Mouse (Mus musculus) heart, embryonic 13.5 days (tissue): ENCODE data around the gene Rbpj. TPM values are rescaled to one million over a fixed set of nuclear protein-coding genes. Genes with fewer than 3 reads are reported as not detected.
A peak's percentile ranks its signal among the peaks of the same experiment; 100 is the strongest.
"Not testable (repeated sequence)": the region's sequence is repeated elsewhere in the genome, so short reads cannot be mapped to it uniquely, and the experiment has no call there.

Experiments
- ATAC-seq: fragments of 200-750 bp; cut with Nextera tagmentation; 2 replicates; pipeline ENCODE4 v1.8.0; 2017; ENCODE audit warnings: moderate TSS enrichment; ENCODE audit not compliant: insufficient number of reproducible peaks, low FRiP score, low TSS enrichment; ENCODE audit errors: extremely low read depth
- H3K27ac ChIP-seq: fragments of 300-500 bp; sonication (generic); replicated peaks from 2 replicates; pipeline ENCODE4 v1.5.1; 2015; ENCODE audit warnings: moderate library complexity, mild to moderate bottlenecking, inconsistent platforms
- H3K27me3 ChIP-seq: fragments of 300-500 bp; sonication (generic); replicated peaks from 2 replicates; pipeline ENCODE4 v1.6.1; 2015; ENCODE audit warnings: mild to moderate bottlenecking, inconsistent platforms
- H3K36me3 ChIP-seq: fragments of 300-500 bp; sonication (generic); 2 replicates; pipeline ENCODE4 v1.6.1; 2015; ENCODE audit warnings: mild to moderate bottlenecking, inconsistent platforms
- H3K4me1 ChIP-seq: fragments of 300-500 bp; sonication (generic); 2 replicates; pipeline ENCODE4 v1.6.1; 2015; ENCODE audit warnings: inconsistent platforms
- H3K4me2 ChIP-seq: fragments of 300-500 bp; sonication (generic); 2 replicates; pipeline ENCODE4 v1.6.1; 2015; ENCODE audit warnings: inconsistent platforms, mild to moderate bottlenecking, moderate library complexity
- H3K4me3 ChIP-seq: fragments of 300-500 bp; sonication (generic); 2 replicates; pipeline ENCODE4 v1.5.1; 2015; ENCODE audit warnings: moderate library complexity, mild to moderate bottlenecking, inconsistent platforms
- H3K9ac ChIP-seq: fragments of 300-500 bp; sonication (generic); 2 replicates; pipeline ENCODE4 v1.6.1; 2015; ENCODE audit warnings: inconsistent platforms, mild to moderate bottlenecking, moderate library complexity
- H3K9me3 ChIP-seq: fragments of 300-500 bp; sonication (generic); 2 replicates; pipeline ENCODE4 v1.6.1; 2016; ENCODE audit warnings: inconsistent platforms
- WGBS: fragments of 180-500 bp; shearing (Covaris S2); methylation state at CpG from one replicate; pipeline ENCODE4 v1.1.7; 2015; ENCODE audit warnings: mixed read lengths; 5-methylcytosine and 5-hydroxymethylcytosine counted together
- polyA plus RNA-seq: library from polyadenylated mRNA; unstranded; fragments of >200 nt; fragmentation: Nextera tagmentation; extraction: Ambion mirVana; gene quantifications from 2 replicates; pipeline ENCODE4 v1.2.1, GENCODE M21; 2015

Rbpj gene
- polyA plus RNA-seq, 1 experiment from 2014 or later = 19.1 TPM

DNA sequence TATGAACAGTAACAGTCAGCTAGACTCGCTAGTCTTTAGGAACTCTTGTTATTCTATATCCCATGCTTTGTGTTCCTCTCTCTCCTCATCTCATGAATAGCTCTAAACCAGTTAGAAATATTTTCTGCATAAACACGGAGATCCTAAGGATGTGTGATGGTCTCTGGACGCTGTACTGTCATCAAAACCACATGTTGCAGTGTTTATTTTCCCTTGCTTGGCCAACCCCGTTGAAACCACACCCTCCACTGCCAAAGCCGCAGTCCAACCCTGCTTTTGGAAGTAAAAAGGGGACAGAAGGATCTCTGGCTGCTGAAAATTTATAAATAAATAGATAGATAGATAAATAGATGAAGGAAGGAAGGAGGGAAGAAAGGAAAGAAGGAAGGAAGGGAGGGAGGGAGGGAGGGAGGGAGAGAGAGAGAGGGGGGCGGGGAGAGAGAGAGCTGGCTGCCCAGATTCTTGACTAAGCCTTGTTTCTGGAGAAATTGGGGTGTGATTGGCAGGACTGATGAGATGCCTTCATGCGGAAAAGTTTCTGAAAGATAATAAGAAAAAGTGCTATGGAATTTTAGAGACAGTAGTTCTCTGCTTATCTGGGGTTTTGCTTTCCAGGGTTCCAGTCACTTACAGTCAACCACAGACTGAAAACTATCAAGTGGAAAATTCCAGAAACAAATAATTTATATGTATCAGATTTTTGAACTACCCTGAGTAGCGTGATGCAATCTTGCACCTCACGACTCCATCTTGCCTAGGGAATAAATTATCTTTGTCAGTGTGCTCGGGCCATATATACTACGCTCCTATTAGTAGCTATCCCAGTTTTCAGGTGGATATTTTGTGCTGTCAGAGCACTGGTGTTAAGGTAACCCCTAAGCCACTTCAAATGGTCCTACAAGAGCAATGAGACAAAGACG, 70.9 kb downstream of the Rbpj start:
- Histone ChIP-seq H3K36me3 (no peaks in the 10 kb centered on the region), H3K4me3 (no peak overlapping the region), H3K27me3 (peaks cover 13% of the 10 kb centered on the region; the same call in 1 of the 2 replicates), H3K4me1 (no peaks in the 10 kb centered on the region), H3K9me3 (no peaks in the 10 kb centered on the region), H3K4me2 (no peak overlapping the region), H3K27ac (no peak overlapping the region), H3K9ac (no peak overlapping the region)
- no peak for ATAC-seq
- WGBS = 67% methylated on average over 12 of the region's 12 CpGs

DNA sequence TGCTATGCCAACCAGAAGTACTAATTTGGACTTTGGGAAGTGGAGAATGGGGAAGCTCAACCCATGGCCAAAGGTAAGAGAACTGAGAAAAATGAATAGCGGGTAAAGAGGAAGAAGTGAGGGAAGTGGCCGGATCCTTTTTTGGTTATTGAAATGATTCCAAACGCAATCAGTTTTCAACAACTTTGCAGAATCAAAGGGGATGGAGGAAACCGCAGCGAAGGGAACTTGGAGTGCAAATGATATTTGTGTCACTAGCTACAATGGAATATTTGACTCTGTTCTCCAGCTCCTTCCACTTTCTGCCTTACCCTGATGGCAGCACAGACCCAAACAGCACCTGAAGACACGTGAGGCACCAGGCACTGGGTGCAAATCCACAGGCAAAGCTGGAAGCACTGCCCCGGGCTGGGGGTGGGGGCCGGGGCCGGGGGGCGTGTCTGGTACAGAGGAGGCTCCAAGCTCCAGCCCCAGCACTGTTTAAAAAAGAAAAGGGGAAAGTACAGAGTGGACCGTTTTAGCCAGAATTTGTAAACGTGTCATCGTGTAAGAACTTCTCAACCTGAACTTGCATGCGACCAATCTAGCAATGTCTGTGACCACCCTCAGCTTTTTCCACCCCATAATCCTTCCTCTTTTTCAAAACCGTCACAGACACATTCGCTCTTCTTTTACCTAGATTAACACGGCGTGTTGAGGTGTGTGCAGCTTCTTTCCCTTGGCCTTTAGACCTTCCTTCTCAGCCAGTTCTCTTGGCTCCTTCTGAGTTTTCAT, 74.1 kb downstream of the Rbpj start:
- WGBS = 73% methylated on average over 18 of the region's 18 CpGs
- no peak for ATAC-seq
- Histone ChIP-seq H3K4me1 (peaks cover 2% of the 10 kb centered on the region; the same call in 1 of the 2 replicates), H3K4me2 (no peak overlapping the region), H3K4me3 (no peak overlapping the region), H3K27me3 (peaks cover 9% of the 10 kb centered on the region; the same call in 1 of the 2 replicates), H3K9ac (no peak overlapping the region), H3K36me3 (no peaks in the 10 kb centered on the region), H3K9me3 (no peaks in the 10 kb centered on the region), H3K27ac (no peak overlapping the region)

DNA sequence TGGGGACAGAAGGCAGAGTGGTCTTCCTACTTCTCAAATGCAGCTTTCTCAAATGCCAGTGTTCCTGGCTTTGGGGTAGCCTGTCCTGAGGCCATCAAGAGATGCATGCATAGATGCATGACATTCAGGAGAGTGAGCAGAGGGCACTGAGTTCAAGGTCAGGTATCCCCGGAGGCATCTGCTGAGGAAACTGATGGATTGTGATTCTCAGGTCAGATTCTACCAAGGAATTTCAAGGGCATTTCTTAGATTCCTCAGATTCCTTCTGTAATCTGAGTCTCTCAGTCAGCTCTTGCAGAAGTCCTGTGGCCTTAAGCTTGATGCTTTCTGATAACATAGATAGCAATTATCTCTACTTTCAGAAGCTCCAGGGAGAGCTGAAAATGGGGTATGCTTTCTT, 76.1 kb downstream of the Rbpj start:
- peaks cover 9% of the 10 kb centered on the region; the same call in 1 of the 2 replicates for H3K27me3 ChIP-seq
- no peak overlapping the region for H3K4me3 ChIP-seq
- H3K4me2 ChIP-seq = no peak overlapping the region
- no peak for ATAC-seq
- no peaks in the 10 kb centered on the region for H3K36me3 ChIP-seq
- 19% methylated on average over 1 of the region's 1 CpGs for WGBS
- no peak overlapping the region for H3K27ac ChIP-seq
- peaks cover 2% of the 10 kb centered on the region; the same call in 1 of the 2 replicates for H3K4me1 ChIP-seq
- H3K9me3 ChIP-seq = no peaks in the 10 kb centered on the region
- H3K9ac ChIP-seq = no peak overlapping the region

- Histone ChIP-seq H3K4me2 (no peak overlapping the region), H3K4me3 (no peak overlapping the region), H3K27ac (no peak overlapping the region), H3K9me3 (no peaks in the 10 kb centered on the region), H3K36me3 (no peaks in the 10 kb centered on the region), H3K9ac (no peak overlapping the region), H3K4me1 (peaks cover 2% of the 10 kb centered on the region; the same call in 1 of the 2 replicates), H3K27me3 (peaks cover 4% of the 10 kb centered on the region; the same call in 1 of the 2 replicates)
- no peak for ATAC-seq
- WGBS = 66% methylated on average over 4 of the region's 4 CpGs
Observed at GRCm38 (mm10) chr5:53543399-53543798, 77.4 kb downstream of the Rbpj start.

GRCm38 (mm10) chr5:53543945-53544344, 78.0 kb downstream of the Rbpj start:
- ATAC-seq = no peak
- 75% methylated on average over 4 of the region's 4 CpGs for WGBS

DNA sequence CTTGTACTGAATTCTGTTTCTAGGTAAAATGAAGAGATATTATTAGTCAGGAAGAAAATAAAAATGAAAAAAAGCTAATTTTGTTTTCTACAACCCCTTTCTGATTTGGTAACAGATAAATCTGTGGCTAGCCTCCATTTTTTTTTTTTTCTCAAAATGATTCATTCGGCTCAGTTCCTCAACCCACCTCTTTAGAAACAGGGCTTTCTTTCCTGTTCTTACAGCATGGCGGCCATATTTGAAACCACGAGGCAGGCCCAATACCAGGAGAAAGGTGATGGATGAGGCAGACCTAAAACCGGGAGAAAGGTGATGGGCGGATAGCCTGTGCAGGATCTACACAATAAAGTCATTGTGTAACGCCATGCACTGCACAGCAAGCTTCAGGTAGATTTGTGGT, 80.5 kb downstream of the Rbpj start:
- Histone ChIP-seq H3K4me1 (peaks cover 2% of the 10 kb centered on the region; the same call in 1 of the 2 replicates), H3K9me3 (no peaks in the 10 kb centered on the region), H3K4me3 (no peak overlapping the region), H3K9ac (no peak overlapping the region), H3K4me2 (no peak overlapping the region), H3K27ac (no peak overlapping the region), H3K36me3 (no peaks in the 10 kb centered on the region), H3K27me3 (no peaks in the 10 kb centered on the region)
- ATAC-seq = no peak
- WGBS = 81% methylated on average over 6 of the region's 6 CpGs

More at GRCm38 (mm10) chr5:53543945-53544344, 78.0 kb downstream of the Rbpj start:
- Histone ChIP-seq H3K9me3 (no peaks in the 10 kb centered on the region), H3K9ac (no peak overlapping the region), H3K36me3 (no peaks in the 10 kb centered on the region), H3K27me3 (0 out of 2 replicates have a peak, but pooled peaks cover under 1% of the 10 kb centered on the region), H3K4me2 (no peak overlapping the region), H3K4me3 (no peak overlapping the region), H3K4me1 (peaks cover 2% of the 10 kb centered on the region; the same call in 1 of the 2 replicates), H3K27ac (no peak overlapping the region)

GRCm38 (mm10) chr5:53546979-53547472, 81.1 kb downstream of the Rbpj start:
- WGBS = 55% methylated on average over 9 of the region's 9 CpGs
- Histone ChIP-seq H3K4me2 (peak overlapping the region; percentile 20; the same call in 1 of the 2 replicates), H3K4me3 (no peak overlapping the region), H3K9ac (no peak overlapping the region), H3K9me3 (no peaks in the 10 kb centered on the region), H3K4me1 (peaks cover 2% of the 10 kb centered on the region; the same call in 1 of the 2 replicates), H3K36me3 (no peaks in the 10 kb centered on the region), H3K27ac (0 out of 2 replicates have a peak overlapping the region, but pooled peaks have one; percentile 24), H3K27me3 (no peaks in the 10 kb centered on the region)
- no peak for ATAC-seq

- WGBS = 93% methylated on average over 1 of the region's 1 CpGs
- not testable (repeated sequence) for H3K9ac ChIP-seq, H3K4me2 ChIP-seq, H3K4me1 ChIP-seq, H3K9me3 ChIP-seq, H3K4me3 ChIP-seq, H3K36me3 ChIP-seq, H3K27ac ChIP-seq, ATAC-seq, H3K27me3 ChIP-seq
Observed at GRCm38 (mm10) chr5:53550329-53550728, 84.4 kb downstream of the Rbpj start.

DNA sequence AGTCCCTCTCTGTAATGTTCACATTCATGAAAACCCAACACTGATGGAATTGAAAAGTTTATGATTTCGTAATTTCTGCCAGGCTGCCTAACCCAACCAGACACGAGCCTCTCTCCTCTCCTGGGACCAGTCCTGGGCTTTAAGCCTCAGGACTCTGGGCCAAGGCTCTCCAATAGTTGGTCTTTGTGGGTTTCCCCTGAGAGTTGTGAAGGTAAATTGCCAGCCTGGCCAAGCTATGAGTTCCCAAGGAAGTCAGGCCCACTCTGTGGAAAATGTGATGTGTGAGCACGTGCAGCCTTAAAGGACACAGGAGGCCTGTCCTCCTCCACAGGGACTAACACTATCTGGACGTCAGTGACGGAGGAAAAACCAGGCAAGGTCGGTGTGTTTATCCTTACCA, 85.4 kb downstream of the Rbpj start:
- Histone ChIP-seq H3K36me3 (no peaks in the 10 kb centered on the region), H3K4me3 (no peak overlapping the region), H3K9me3 (no peaks in the 10 kb centered on the region), H3K27me3 (no peaks in the 10 kb centered on the region), H3K4me2 (no peak overlapping the region), H3K9ac (no peak overlapping the region), H3K27ac (no peak overlapping the region), H3K4me1 (no peaks in the 10 kb centered on the region)
- ATAC-seq = no peak
- WGBS = 78% methylated on average over 6 of the region's 6 CpGs

GRCm38 (mm10) chr5:53551910-53552309, 86.0 kb downstream of the Rbpj start:
- Histone ChIP-seq H3K27ac (no peak overlapping the region), H3K4me3 (no peak overlapping the region), H3K9ac (no peak overlapping the region), H3K4me1 (no peaks in the 10 kb centered on the region), H3K4me2 (no peak overlapping the region), H3K9me3 (no peaks in the 10 kb centered on the region), H3K27me3 (no peaks in the 10 kb centered on the region), H3K36me3 (no peaks in the 10 kb centered on the region)
- 72% methylated on average over 4 of the region's 4 CpGs for WGBS
- ATAC-seq = no peak

GRCm38 (mm10) chr5:53553281-53553680, 87.3 kb downstream of the Rbpj start:
- Histone ChIP-seq H3K9me3 (no peaks in the 10 kb centered on the region), H3K27ac (no peak overlapping the region), H3K4me2 (no peak overlapping the region), H3K4me1 (no peaks in the 10 kb centered on the region), H3K4me3 (no peak overlapping the region), H3K36me3 (no peaks in the 10 kb centered on the region), H3K9ac (no peak overlapping the region), H3K27me3 (no peaks in the 10 kb centered on the region)
- no peak for ATAC-seq
- WGBS = 85% methylated on average over 1 of the region's 1 CpGs
